Mouse (Mus musculus): ENCODE measurements at regions not wholly inside any gene's neighbourhood (a gene's known extent, or its start where the extent isn't known, plus 50 kb on each side); places are given as distances from the start of the nearest gene placed in this dataset.

DNA sequence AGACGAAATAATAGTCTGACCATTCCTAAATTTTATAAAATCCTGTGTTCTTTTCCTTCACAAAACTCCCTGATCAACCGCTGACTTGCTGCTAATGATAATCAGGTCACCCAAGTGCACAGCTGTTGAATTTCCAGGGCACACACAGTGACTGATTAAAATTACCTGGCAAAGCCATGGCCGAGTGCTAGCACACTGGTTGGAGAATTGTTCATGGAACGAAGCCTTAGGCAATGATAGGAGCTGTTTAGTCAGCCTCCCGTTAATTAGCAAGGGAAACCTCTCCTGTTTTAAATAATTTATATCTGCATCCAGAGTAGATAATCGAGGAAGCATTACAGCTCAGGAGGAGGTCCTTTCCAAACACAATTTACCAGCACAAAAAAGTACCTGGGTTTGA, 362.8 kb upstream of the 4930452B06Rik start:
- no peaks in the 10 kb centered on the region for H3K36me3 ChIP-seq (ENCODE audit: control insufficient read depth, insufficient read depth, low read length)
- no peaks in the 10 kb centered on the region for H3K9me3 ChIP-seq (ENCODE audit: control insufficient read depth, low read length)
- no peaks in the 10 kb centered on the region for H3K27me3 ChIP-seq (ENCODE audit: control insufficient read depth, insufficient read depth, low read length)
- H3K4me3 ChIP-seq (replicated peaks; ENCODE audit: low read length): no peak overlapping the region
- no peak for TF ChIP-seq POLR2A (IDR thresholded peaks at IDR 0.05; ENCODE audit: borderline replicate concordance, extremely low read depth, insufficient read depth, insufficient read length)
- no peak overlapping the region for H3K9ac ChIP-seq (ENCODE audit: low read depth, low read length, severe bottlenecking)
- no peak overlapping the region for H3K4me2 ChIP-seq (replicated peaks; ENCODE audit: low read depth, low read length, severe bottlenecking)
- H3K27ac ChIP-seq (replicated peaks; ENCODE audit: low read depth, low read length): no peak overlapping the region
- ATAC-seq (ENCODE audit: low FRiP score, low read depth): no peak
- 35% methylated on average over 6 of the region's 6 CpGs for WGBS
- no peak for DNase-seq (ENCODE audit: low spot score)
- H3K4me1 ChIP-seq (ENCODE audit: control insufficient read depth, insufficient read depth, low read length): peaks cover 6% of the 10 kb centered on the region; the same call in 1 of the 2 replicates

DNA sequence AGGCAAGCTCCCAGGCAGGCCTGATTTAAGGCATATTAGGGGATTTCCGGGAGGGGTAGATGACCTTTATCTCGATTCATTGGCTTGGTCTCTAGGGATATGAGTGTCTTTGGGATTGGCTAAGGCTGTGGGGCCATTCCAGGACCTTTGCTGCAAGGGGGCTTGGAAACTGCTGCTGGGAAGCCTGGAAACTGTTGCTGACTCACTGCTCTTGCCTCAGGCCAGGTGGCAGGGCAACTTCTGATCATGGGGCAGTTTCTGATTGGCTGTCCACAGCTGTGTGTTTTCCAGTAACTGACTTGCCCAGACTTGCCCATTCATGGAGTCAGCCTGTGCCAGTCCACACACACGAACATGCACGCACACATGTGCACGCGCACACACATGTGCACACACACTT, 349.8 kb upstream of the 4930452B06Rik start:
- Histone ChIP-seq H3K27ac (replicated peaks; ENCODE audit: low read depth, low read length) (no peak overlapping the region), H3K9me3 (ENCODE audit: control insufficient read depth, low read length) (no peaks in the 10 kb centered on the region), H3K27me3 (ENCODE audit: control insufficient read depth, insufficient read depth, low read length) (no peaks in the 10 kb centered on the region), H3K4me3 (replicated peaks; ENCODE audit: low read length) (no peak overlapping the region), H3K36me3 (ENCODE audit: control insufficient read depth, insufficient read depth, low read length) (no peaks in the 10 kb centered on the region), H3K4me1 (ENCODE audit: control insufficient read depth, insufficient read depth, low read length) (no peaks in the 10 kb centered on the region), H3K4me2 (replicated peaks; ENCODE audit: low read depth, low read length, severe bottlenecking) (no peak overlapping the region), H3K9ac (ENCODE audit: low read depth, low read length, severe bottlenecking) (no peak overlapping the region)
- ATAC-seq (ENCODE audit: low FRiP score, low read depth) (no peak), DNase-seq (ENCODE audit: low spot score) (no peak)
- no peak for TF ChIP-seq POLR2A (IDR thresholded peaks at IDR 0.05; ENCODE audit: borderline replicate concordance, extremely low read depth, insufficient read depth, insufficient read length)
- WGBS: 90% methylated on average over 6 of the region's 6 CpGs

DNA sequence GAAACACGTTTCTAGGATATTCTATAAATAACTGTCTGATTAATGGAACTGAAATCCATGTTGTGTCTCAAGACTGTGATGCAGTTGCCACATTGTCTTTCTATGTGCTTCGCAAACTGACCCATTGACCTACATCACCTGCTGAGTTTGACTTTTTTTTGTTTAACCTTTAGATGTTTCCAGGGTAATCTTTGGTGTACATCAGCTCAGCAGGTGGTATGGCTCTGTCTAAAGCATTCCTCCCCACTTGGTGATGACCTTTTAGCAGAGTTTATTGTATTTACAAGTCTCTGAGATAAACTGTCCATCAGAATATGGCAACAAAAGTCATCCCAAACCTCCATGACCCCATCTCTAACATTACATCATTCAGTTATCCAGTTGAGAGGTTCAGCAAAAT, 337.0 kb upstream of the 4930452B06Rik start:
- TF ChIP-seq POLR2A (IDR thresholded peaks at IDR 0.05; ENCODE audit: borderline replicate concordance, extremely low read depth, insufficient read depth, insufficient read length): no peak

DNA sequence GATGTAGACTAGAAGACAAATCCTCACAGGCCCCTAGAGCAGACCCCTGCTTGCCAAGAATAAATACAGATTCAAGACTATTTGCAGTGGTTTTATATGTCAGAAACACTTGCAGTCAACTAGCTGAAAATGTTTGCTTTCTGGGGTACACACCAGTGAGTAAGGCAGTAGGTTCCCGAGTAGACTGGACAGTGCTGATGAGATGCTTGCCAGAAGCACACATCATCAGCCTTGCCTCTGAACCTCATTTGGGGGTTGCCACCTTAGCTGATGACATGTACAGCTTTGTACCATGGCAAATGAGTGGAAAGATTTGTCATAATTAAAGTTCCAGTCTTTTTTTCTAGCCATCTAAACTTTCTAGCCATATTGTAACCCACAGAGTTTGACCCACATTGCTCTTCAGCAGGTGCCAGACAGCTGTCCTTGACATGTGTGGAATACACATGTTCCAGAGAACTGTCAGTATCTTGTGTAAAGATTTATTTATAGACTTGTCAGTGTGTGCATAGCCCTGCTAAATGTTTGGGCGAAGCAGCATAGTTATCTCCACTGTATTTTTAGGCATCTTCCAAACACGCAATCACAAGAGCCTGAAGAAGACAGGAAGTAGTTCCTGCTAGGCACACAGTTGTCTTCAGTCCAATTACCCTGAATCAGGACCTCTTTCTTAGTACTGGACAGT, 334.5 kb upstream of the 4930452B06Rik start:
- 77% methylated on average over 3 of the region's 3 CpGs for WGBS
- H3K9me3 ChIP-seq (ENCODE audit: control insufficient read depth, low read length): no peaks in the 10 kb centered on the region
- H3K4me2 ChIP-seq (replicated peaks; ENCODE audit: low read depth, low read length, severe bottlenecking): no peak overlapping the region
- H3K4me1 ChIP-seq (ENCODE audit: control insufficient read depth, insufficient read depth, low read length): no peaks in the 10 kb centered on the region
- no peak for TF ChIP-seq POLR2A (IDR thresholded peaks at IDR 0.05; ENCODE audit: borderline replicate concordance, extremely low read depth, insufficient read depth, insufficient read length)
- no peaks in the 10 kb centered on the region for H3K27me3 ChIP-seq (ENCODE audit: control insufficient read depth, insufficient read depth, low read length)
- no peaks in the 10 kb centered on the region for H3K36me3 ChIP-seq (ENCODE audit: control insufficient read depth, insufficient read depth, low read length)
- H3K27ac ChIP-seq (replicated peaks; ENCODE audit: low read depth, low read length): no peak overlapping the region
- ATAC-seq (ENCODE audit: low FRiP score, low read depth): peak; percentile 53; the same call in 1 of the 2 replicates
- DNase-seq (ENCODE audit: low spot score): peak; percentile 6
- H3K4me3 ChIP-seq (replicated peaks; ENCODE audit: low read length): no peak overlapping the region
- H3K9ac ChIP-seq (ENCODE audit: low read depth, low read length, severe bottlenecking): no peak overlapping the region

More for the DNA sequence above, 337.0 kb upstream of the 4930452B06Rik start:
- ATAC-seq (ENCODE audit: low FRiP score, low read depth) (no peak), DNase-seq (ENCODE audit: low spot score) (no peak)
- Histone ChIP-seq H3K4me1 (ENCODE audit: control insufficient read depth, insufficient read depth, low read length) (no peaks in the 10 kb centered on the region), H3K4me2 (replicated peaks; ENCODE audit: low read depth, low read length, severe bottlenecking) (no peak overlapping the region), H3K27ac (replicated peaks; ENCODE audit: low read depth, low read length) (no peak overlapping the region), H3K9ac (ENCODE audit: low read depth, low read length, severe bottlenecking) (no peak overlapping the region), H3K36me3 (ENCODE audit: control insufficient read depth, insufficient read depth, low read length) (no peaks in the 10 kb centered on the region), H3K9me3 (ENCODE audit: control insufficient read depth, low read length) (no peaks in the 10 kb centered on the region), H3K4me3 (replicated peaks; ENCODE audit: low read length) (no peak overlapping the region), H3K27me3 (ENCODE audit: control insufficient read depth, insufficient read depth, low read length) (no peaks in the 10 kb centered on the region)
- 81% methylated on average over 2 of the region's 2 CpGs for WGBS

DNA sequence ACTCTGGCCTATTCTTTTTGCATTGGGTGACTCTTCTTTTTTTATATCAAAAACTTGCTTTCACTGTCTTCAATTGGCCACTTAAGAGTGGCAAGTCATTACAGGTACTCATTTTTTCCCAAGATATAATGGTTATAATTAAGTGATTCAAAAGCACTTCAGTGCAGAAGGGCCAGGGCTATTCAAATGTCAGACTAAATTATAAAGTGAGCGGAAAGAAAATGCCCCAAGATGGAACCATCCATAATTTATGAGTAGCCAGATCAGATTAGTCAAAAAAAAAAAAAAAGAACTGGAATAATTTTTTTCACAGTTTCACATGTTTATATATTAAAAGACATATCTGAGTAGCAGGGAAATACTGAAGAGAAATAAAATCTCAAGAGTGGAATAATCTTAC, 333.8 kb upstream of the 4930452B06Rik start:
- Histone ChIP-seq H3K27ac (replicated peaks; ENCODE audit: low read depth, low read length) (no peak overlapping the region), H3K4me3 (replicated peaks; ENCODE audit: low read length) (no peak overlapping the region), H3K9me3 (ENCODE audit: control insufficient read depth, low read length) (no peaks in the 10 kb centered on the region), H3K4me2 (replicated peaks; ENCODE audit: low read depth, low read length, severe bottlenecking) (no peak overlapping the region), H3K4me1 (ENCODE audit: control insufficient read depth, insufficient read depth, low read length) (no peaks in the 10 kb centered on the region), H3K9ac (ENCODE audit: low read depth, low read length, severe bottlenecking) (no peak overlapping the region), H3K27me3 (ENCODE audit: control insufficient read depth, insufficient read depth, low read length) (no peaks in the 10 kb centered on the region), H3K36me3 (ENCODE audit: control insufficient read depth, insufficient read depth, low read length) (no peaks in the 10 kb centered on the region)
- TF ChIP-seq POLR2A (IDR thresholded peaks at IDR 0.05; ENCODE audit: borderline replicate concordance, extremely low read depth, insufficient read depth, insufficient read length): no peak
- no peak for ATAC-seq (ENCODE audit: low FRiP score, low read depth)
- DNase-seq (ENCODE audit: low spot score): no peak
- 78% methylated on average over 1 of the region's 1 CpGs for WGBS
